Mouse (Mus musculus): ENCODE measurements around the gene Hjurp. TPM values are rescaled to one million over a fixed set of nuclear protein-coding genes. Genes with fewer than 3 reads are reported as not detected.

The Hjurp gene
- polyA plus RNA-seq, 1 experiment from 2014 or later = 135 TPM

GRCm38 (mm10) chr1:88284228-88284945 lies 7.0 kb upstream of the Hjurp start:
- no peak for DNase-seq (ENCODE audit: low spot score, missing footprints)
- H3K27me3 ChIP-seq (ENCODE audit: control insufficient read depth, insufficient read depth, low read length) = no peaks in the 10 kb centered on the region
- H3K9me3 ChIP-seq (ENCODE audit: control insufficient read depth, low read length) = peaks cover 73% of the 10 kb centered on the region
- H3K4me3 ChIP-seq (ENCODE audit: low read depth, low read length) = no peak overlapping the region
- peak; percentile 24 for ATAC-seq (ENCODE audit: low FRiP score)
- H3K4me1 ChIP-seq (ENCODE audit: control insufficient read depth, insufficient read depth, low read length) = no peaks in the 10 kb centered on the region
- H3K9ac ChIP-seq (ENCODE audit: low read length) = no peak overlapping the region
- H3K4me2 ChIP-seq = no peak overlapping the region
- H3K27ac ChIP-seq (ENCODE audit: low read depth, low read length) = no peak overlapping the region
- 63% methylated on average over 10 of the region's 10 CpGs for WGBS
- H3K36me3 ChIP-seq (ENCODE audit: control insufficient read depth, insufficient read depth, low read length) = no peaks in the 10 kb centered on the region

GRCm38 (mm10) chr1:88283376-88284227 lies 6.2 kb upstream of the Hjurp start:
- H3K9me3 ChIP-seq (ENCODE audit: control insufficient read depth, low read length) = peaks cover 66% of the 10 kb centered on the region
- H3K27ac ChIP-seq (ENCODE audit: low read depth, low read length) = no peak overlapping the region
- ATAC-seq (ENCODE audit: low FRiP score) (no peak), DNase-seq (ENCODE audit: low spot score, missing footprints) (no peak)
- 81% methylated on average over 15 of the region's 15 CpGs for WGBS
- no peak overlapping the region for H3K4me2 ChIP-seq
- H3K4me1 ChIP-seq (ENCODE audit: control insufficient read depth, insufficient read depth, low read length) = no peaks in the 10 kb centered on the region
- H3K4me3 ChIP-seq (ENCODE audit: low read depth, low read length) = no peak overlapping the region
- H3K27me3 ChIP-seq (ENCODE audit: control insufficient read depth, insufficient read depth, low read length) = no peaks in the 10 kb centered on the region
- no peak overlapping the region for H3K9ac ChIP-seq (ENCODE audit: low read length)
- no peaks in the 10 kb centered on the region for H3K36me3 ChIP-seq (ENCODE audit: control insufficient read depth, insufficient read depth, low read length)

GRCm38 (mm10) chr1:88282301-88282700 lies 4.9 kb upstream of the Hjurp start:
- Histone ChIP-seq H3K4me2 (no peak overlapping the region), H3K4me1 (ENCODE audit: control insufficient read depth, insufficient read depth, low read length) (no peaks in the 10 kb centered on the region), H3K4me3 (ENCODE audit: low read depth, low read length) (no peak overlapping the region), H3K36me3 (ENCODE audit: control insufficient read depth, insufficient read depth, low read length) (no peaks in the 10 kb centered on the region), H3K27me3 (ENCODE audit: control insufficient read depth, insufficient read depth, low read length) (no peaks in the 10 kb centered on the region), H3K27ac (ENCODE audit: low read depth, low read length) (no peak overlapping the region), H3K9ac (ENCODE audit: low read length) (no peak overlapping the region), H3K9me3 (ENCODE audit: control insufficient read depth, low read length) (peaks cover 53% of the 10 kb centered on the region)
- ATAC-seq (ENCODE audit: low FRiP score) (no peak), DNase-seq (ENCODE audit: low spot score, missing footprints) (no peak)
- 64% methylated on average over 3 of the region's 3 CpGs for WGBS

GRCm38 (mm10) chr1:88280006-88280690 lies 2.7 kb upstream of the Hjurp start:
- H3K27ac ChIP-seq (ENCODE audit: low read depth, low read length) = no peak overlapping the region
- WGBS = 76% methylated on average over 15 of the region's 15 CpGs
- DNase-seq (ENCODE audit: low spot score, missing footprints) (no peak), ATAC-seq (ENCODE audit: low FRiP score) (no peak)
- no peak overlapping the region for H3K9ac ChIP-seq (ENCODE audit: low read length)
- no peaks in the 10 kb centered on the region for H3K27me3 ChIP-seq (ENCODE audit: control insufficient read depth, insufficient read depth, low read length)
- H3K4me1 ChIP-seq (ENCODE audit: control insufficient read depth, insufficient read depth, low read length) = peaks cover 14% of the 10 kb centered on the region
- peaks cover 34% of the 10 kb centered on the region for H3K9me3 ChIP-seq (ENCODE audit: control insufficient read depth, low read length)
- no peak overlapping the region for H3K4me3 ChIP-seq (ENCODE audit: low read depth, low read length)
- no peak overlapping the region for H3K4me2 ChIP-seq
- H3K36me3 ChIP-seq (ENCODE audit: control insufficient read depth, insufficient read depth, low read length) = peaks cover 4% of the 10 kb centered on the region; the same call in 1 of the 2 replicates

GRCm38 (mm10) chr1:88279111-88280005 lies 1.9 kb upstream of the Hjurp start:
- no peak overlapping the region for H3K4me3 ChIP-seq (ENCODE audit: low read depth, low read length)
- peaks cover 12% of the 10 kb centered on the region for H3K36me3 ChIP-seq (ENCODE audit: control insufficient read depth, insufficient read depth, low read length)
- no peaks in the 10 kb centered on the region for H3K27me3 ChIP-seq (ENCODE audit: control insufficient read depth, insufficient read depth, low read length)
- no peak overlapping the region for H3K4me2 ChIP-seq
- H3K9me3 ChIP-seq (ENCODE audit: control insufficient read depth, low read length) = peaks cover 26% of the 10 kb centered on the region
- WGBS = 72% methylated on average over 9 of the region's 9 CpGs
- H3K4me1 ChIP-seq (ENCODE audit: control insufficient read depth, insufficient read depth, low read length) = peaks cover 14% of the 10 kb centered on the region
- H3K27ac ChIP-seq (ENCODE audit: low read depth, low read length) = no peak overlapping the region
- ATAC-seq (ENCODE audit: low FRiP score) (no peak), DNase-seq (ENCODE audit: low spot score, missing footprints) (peak; percentile 87)
- H3K9ac ChIP-seq (ENCODE audit: low read length) = no peak overlapping the region

- ATAC-seq (ENCODE audit: low FRiP score) = peak; percentile 9
- Histone ChIP-seq H3K27ac (ENCODE audit: low read depth, low read length) (no peak overlapping the region), H3K9me3 (ENCODE audit: control insufficient read depth, low read length) (peaks cover 12% of the 10 kb centered on the region), H3K4me1 (ENCODE audit: control insufficient read depth, insufficient read depth, low read length) (peaks cover 14% of the 10 kb centered on the region), H3K4me3 (ENCODE audit: low read depth, low read length) (peak overlapping the region; percentile 55), H3K36me3 (ENCODE audit: control insufficient read depth, insufficient read depth, low read length) (peaks cover 22% of the 10 kb centered on the region), H3K9ac (ENCODE audit: low read length) (peak overlapping the region; percentile 77), H3K27me3 (ENCODE audit: control insufficient read depth, insufficient read depth, low read length) (no peaks in the 10 kb centered on the region), H3K4me2 (peak overlapping the region; percentile 53)
- peak; percentile 94 for DNase-seq (ENCODE audit: low spot score, missing footprints)
- WGBS = 68% methylated on average over 18 of the region's 18 CpGs
These were observed 532 bp upstream of the Hjurp start for GRCm38 (mm10) chr1:88277818-88278511.

- DNase-seq (ENCODE audit: low spot score, missing footprints) (no peak), ATAC-seq (ENCODE audit: low FRiP score) (peak; percentile 47)
- H3K4me1 ChIP-seq (ENCODE audit: control insufficient read depth, insufficient read depth, low read length) = peaks cover 14% of the 10 kb centered on the region
- WGBS = 34% methylated on average over 10 of the region's 10 CpGs
- peaks cover 34% of the 10 kb centered on the region for H3K36me3 ChIP-seq (ENCODE audit: control insufficient read depth, insufficient read depth, low read length)
- H3K9ac ChIP-seq (ENCODE audit: low read length) = peak overlapping the region; percentile 77
- peak overlapping the region; percentile 55 for H3K4me3 ChIP-seq (ENCODE audit: low read depth, low read length)
- no peaks in the 10 kb centered on the region for H3K27me3 ChIP-seq (ENCODE audit: control insufficient read depth, insufficient read depth, low read length)
- peak overlapping the region; percentile 53 for H3K4me2 ChIP-seq
- H3K9me3 ChIP-seq (ENCODE audit: control insufficient read depth, low read length) = peaks cover 3% of the 10 kb centered on the region; the same call in 1 of the 2 replicates
- H3K27ac ChIP-seq (ENCODE audit: low read depth, low read length) = peak overlapping the region; percentile 49
These were observed 822 bp downstream of the Hjurp start for GRCm38 (mm10) chr1:88276524-88277097.
